Mouse (Mus musculus) heart, adult 11 months (tissue): ENCODE results near the gene Zfp790.

Experiments
- DNase-seq: peaks from one replicate; pipeline ENCODE4 v3.0.0; 2022

Zfp790 gene

GRCm38 (mm10) chr7:29844616-29845015, 28.7 kb downstream of the Zfp790 start:
- no peak for DNase-seq

DNA sequence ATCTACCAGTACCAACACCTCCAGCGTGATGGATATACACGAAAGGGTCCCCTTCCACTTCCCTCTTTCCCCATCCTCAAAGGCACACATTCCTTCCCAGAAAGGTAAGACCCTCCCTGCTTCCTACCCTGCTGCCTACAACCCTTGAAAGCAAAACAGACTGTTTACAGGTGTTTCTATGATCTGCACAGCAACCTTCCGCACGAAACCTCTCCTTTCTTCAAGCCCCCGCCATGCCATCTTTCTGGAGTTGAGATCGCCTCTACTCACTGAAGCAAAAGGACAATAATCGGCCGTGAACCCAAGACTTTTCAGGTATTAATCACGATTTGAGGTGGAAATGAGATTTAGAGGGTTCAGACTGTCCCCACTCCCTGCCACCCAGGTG, 36.9 kb downstream of the Zfp790 start:
- peak; percentile 58 for DNase-seq

GRCm38 (mm10) chr7:29853219-29853842, 37.4 kb downstream of the Zfp790 start, which contains the start of gene Zfp940:
Zfp940 (minus strand) TSS chr7:29853669.
- DNase-seq: peak; percentile 98

- DNase-seq: peak; percentile 99
Observed at GRCm38 (mm10) chr7:29859532-29860517, 43.9 kb downstream of the Zfp790 start, which contains the start of gene Zfp420. Zfp420 (plus strand) TSS chr7:29859979.

DNA sequence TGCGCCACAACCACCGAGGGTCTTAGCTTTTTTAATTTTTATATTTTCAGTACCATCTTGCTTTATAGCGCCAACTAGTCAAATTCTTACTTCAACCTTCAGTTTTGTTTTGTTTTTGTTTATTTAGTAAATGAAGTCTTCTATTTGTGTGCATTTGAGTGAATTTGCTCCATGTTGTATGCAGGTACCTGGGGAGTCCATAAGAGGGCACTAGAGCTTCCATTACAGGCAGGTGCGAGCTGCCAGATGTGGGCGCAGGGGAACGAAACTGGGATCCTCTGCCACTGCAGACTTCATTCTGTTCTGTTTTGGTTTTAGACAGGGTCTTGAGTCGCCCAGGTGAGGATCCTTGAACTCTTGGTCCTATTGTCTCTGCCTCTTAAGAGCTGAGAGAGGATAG, 45.7 kb downstream of the Zfp790 start:
- no peak for DNase-seq

DNA sequence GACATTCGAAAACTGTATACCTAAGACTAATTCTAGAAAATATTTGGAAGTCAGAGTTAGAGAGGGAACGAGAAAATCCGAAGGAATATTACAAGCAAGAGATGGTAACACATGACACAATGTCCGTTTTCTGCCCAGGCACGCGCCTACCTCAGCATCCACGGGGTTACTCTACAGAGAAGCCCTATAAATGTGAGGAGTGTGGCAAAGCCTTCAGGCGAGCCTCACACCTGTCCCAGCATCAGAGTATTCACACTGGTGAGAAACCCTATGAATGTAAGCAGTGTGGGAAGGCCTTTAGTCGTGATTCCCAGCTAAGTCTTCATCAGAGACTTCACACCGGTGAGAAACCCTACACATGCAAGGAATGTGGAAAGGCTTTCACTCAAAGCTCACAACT, 58.3 kb downstream of the Zfp790 start:
- DNase-seq: peak; percentile 60

- DNase-seq: peak; percentile 77
Observed at GRCm38 (mm10) chr7:29877561-29877960, 61.6 kb downstream of the Zfp790 start.

DNA sequence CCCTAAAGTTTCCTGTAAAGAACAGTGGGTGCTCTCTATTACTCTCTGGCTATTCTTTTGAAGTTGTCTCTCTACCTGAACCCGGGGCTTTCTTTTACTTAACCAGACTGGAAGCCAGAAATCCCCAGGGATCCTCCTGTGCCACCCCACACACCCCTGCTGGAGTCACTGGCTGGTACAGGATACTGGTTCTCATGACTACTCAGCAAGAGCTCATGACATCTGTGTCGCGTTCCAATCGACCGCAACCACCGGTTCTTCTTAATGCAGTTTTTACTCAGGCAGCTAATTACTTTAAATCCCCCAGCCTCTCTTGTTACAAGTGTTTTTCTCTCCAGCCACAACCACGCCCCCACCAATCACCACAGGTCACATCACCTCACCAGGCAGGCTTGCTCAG, 64.1 kb downstream of the Zfp790 start:
- peak; percentile 30 for DNase-seq
